Mouse (Mus musculus) CH12.LX (cell line): ENCODE data around the gene Eea1.

Experiments
- CTCF ChIP-seq, 2 experiments: IDR thresholded peaks in 1 of 2; conservative IDR thresholded peaks in 1 of 2; 2 replicates each; pipeline ENCODE4 v1.5.1; 2011 to 2012; ENCODE audit warnings: low read depth in 2 of 2, low read length in 2 of 2, improper control_type of control experiment in 1 of 2, inconsistent platforms in 1 of 2, mild to moderate bottlenecking in 1 of 2, moderate library complexity in 1 of 2
- HCFC1 ChIP-seq: IDR thresholded peaks from 2 replicates; pipeline ENCODE4 v1.6.1; 2012; ENCODE audit warnings: low read depth, mild to moderate bottlenecking, inconsistent platforms, low read length, improper control_type of control experiment
- SMC3 ChIP-seq: IDR thresholded peaks from 2 replicates; pipeline ENCODE4 v1.6.1; 2011; ENCODE audit warnings: low read depth, low read length, improper control_type of control experiment
- ZNF384 ChIP-seq: IDR thresholded peaks from 2 replicates; pipeline ENCODE4 v1.6.1; 2012; ENCODE audit warnings: low read depth, low read length, improper control_type of control experiment, inconsistent platforms

DNA sequence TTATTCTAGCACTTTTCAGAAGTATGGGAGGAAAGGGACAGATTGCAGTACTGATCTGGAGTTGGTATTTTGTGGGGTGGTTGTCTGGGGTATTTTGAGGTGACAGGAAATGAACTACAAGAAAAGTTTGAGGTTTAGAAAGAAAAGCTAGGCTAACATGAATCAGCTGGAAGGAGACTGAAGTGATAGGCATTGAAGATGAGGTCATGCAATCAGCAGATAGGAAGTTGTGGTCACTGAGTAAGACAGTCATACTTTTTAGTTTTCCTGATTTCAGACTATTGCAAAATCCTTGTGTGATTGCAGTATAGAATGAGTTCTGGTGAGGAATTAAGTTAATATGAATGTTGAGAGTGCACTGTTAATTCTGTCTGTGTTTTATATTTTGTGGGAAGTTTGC, 75.3 kb downstream of the Eea1 start:
- TF ChIP-seq SMC3 (no peak), CTCF (conservative IDR thresholded peaks at IDR 0.05 in 1 of 2, IDR thresholded peaks at IDR 0.05 in 1 of 2; ENCODE audit: low read depth in 2 of 2, low read length in 2 of 2) (no peak), ZNF384 (no peak), HCFC1 (no peak)
